Mouse (Mus musculus): Measurements from ENCODE around the gene Ifi213. TPM values are rescaled to one million over a fixed set of nuclear protein-coding genes. Genes with fewer than 3 reads are reported as not detected.
"Not testable (repeated sequence)": the region's sequence is repeated elsewhere in the genome, so short reads cannot be mapped to it uniquely, and the experiment has no call there.

Gene Ifi213
- polyA plus RNA-seq, 1 experiment from 2014 or later, result 0.06 TPM

DNA sequence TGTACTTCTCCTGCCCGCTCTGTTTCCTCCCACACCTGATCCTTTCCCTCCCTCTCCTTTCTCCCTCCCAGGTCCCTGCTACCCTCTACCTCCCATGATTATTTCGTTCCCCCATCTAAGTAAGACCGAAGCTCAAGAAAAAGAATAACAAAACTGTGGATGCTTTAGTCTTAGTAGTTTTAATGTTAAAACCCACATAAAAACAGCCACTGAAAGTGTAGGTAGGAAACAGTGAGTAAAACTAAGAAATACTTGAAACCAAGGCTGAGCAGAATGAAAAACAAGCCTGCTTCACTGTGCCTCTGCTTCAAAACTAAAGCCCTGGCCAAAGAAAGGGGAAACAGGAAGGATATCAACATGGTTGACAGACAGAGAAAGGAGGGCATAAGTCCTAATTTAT is 50.3 kb downstream of the Ifi213 start:
- not testable (repeated sequence) for H3K4me2 ChIP-seq; H3K4me1 ChIP-seq; H3K27ac ChIP-seq; H3K27me3 ChIP-seq; H3K4me3 ChIP-seq; H3K36me3 ChIP-seq; H3K9me3 ChIP-seq; H3K9ac ChIP-seq; ATAC-seq (ENCODE audit: borderline replicate concordance, extremely low read depth, low FRiP score, low TSS enrichment)
- 76% methylated on average over 3 of the region's 3 CpGs for WGBS

DNA sequence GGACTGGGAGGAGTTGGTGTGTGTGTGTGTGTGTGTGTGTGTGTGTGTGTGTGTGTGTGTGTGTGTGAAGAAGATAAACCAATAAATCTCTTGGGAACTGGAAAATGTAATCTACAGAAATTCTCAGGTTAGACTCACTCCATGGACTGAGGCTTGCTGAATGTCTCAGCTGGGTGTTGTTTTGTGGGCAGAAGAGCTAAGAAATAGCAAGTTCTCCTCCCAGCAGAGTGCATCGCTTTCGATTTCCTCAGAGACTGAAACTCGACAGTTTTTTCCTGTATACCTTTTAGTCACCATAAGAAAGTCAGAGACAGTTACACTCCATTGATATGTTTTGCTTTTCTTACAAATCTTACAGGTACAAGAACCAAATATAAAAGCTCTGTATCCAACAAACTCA is 63.3 kb downstream of the Ifi213 start, which contains the start of gene Ifi214:
Ifi214 (minus strand) TSS at position 167 of the 400 bp plus-strand sequence.
- WGBS, result 79% methylated on average over 3 of the region's 3 CpGs
- H3K9ac ChIP-seq, result not testable (repeated sequence)

DNA sequence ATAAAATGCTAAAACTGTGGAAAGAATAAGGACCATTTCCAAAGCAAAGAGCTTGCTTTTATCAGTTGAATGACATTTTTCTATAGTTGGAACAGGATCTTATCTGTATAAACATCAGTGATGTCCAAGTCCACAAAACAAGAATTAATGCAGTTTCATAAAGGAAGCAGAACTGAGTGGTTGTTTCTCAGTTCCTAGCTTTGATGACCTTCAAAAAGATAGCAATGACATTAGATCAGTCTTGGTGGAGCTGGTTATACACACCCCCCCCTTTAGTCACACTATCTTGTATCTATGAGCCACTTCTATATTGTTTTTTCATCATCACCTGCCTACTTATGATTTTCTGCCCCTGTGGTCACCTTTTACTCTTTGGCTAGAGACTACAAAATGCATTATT is 77.6 kb downstream of the Ifi213 start:
- Histone ChIP-seq H3K27ac (no peak overlapping the region), H3K9ac (no peak overlapping the region), H3K4me3 (no peak overlapping the region), H3K4me2 (no peak overlapping the region), H3K9me3 (no peaks in the 10 kb centered on the region), H3K4me1 (no peaks in the 10 kb centered on the region), H3K36me3 (no peaks in the 10 kb centered on the region), H3K27me3 (no peaks in the 10 kb centered on the region)
- ATAC-seq (ENCODE audit: borderline replicate concordance, extremely low read depth, low FRiP score, low TSS enrichment), result no peak

More for the DNA sequence above, 63.3 kb downstream of the Ifi213 start, which contains the start of gene Ifi214:
- not testable (repeated sequence) for ATAC-seq (ENCODE audit: borderline replicate concordance, extremely low read depth, low FRiP score, low TSS enrichment); H3K27me3 ChIP-seq; H3K4me1 ChIP-seq; H3K4me2 ChIP-seq; H3K27ac ChIP-seq; H3K4me3 ChIP-seq; H3K36me3 ChIP-seq; H3K9me3 ChIP-seq

Small RNA genes within 50 kb of the gene (microRNA-seq; reads per million reads assigned to microRNA genes)
- gene Gm44339 (not detected), gene Gm44481 (not detected)

Other genes starting within 250 kb of the Ifi213 start
- gene Aim2, start 248.4 kb downstream of the Ifi213 start, polyA plus RNA-seq (2015; fragmentation: Nextera tagmentation; extraction: Ambion mirVana), result 0.84 and 1.7 TPM in 2 replicates
- gene Cadm3, start 231.6 kb downstream of the Ifi213 start, polyA plus RNA-seq (2015; fragmentation: Nextera tagmentation; extraction: Ambion mirVana), result 1.1 TPM in 2 replicates
- 0.21 and 0.34 TPM in 2 replicates for gene Ifi206, start 108.2 kb downstream of the Ifi213 start, polyA plus RNA-seq (2015; fragmentation: Nextera tagmentation; extraction: Ambion mirVana)
- gene Ifi214, start 63.3 kb downstream of the Ifi213 start, polyA plus RNA-seq (2015; fragmentation: Nextera tagmentation; extraction: Ambion mirVana), result 0.04 TPM in 1 of 2 replicates, not detected in the other
- 0.19 and 0.44 TPM in 2 replicates for gene Ifi209, start 31.6 kb upstream of the Ifi213 start, polyA plus RNA-seq (2015; fragmentation: Nextera tagmentation; extraction: Ambion mirVana)
- gene Ifi208, start 74.4 kb upstream of the Ifi213 start, polyA plus RNA-seq (2015; fragmentation: Nextera tagmentation; extraction: Ambion mirVana), result 0.09 TPM in 1 of 2 replicates, not detected in the other
- 0.67 and 0.89 TPM in 2 replicates for gene Ifi207, start 142.5 kb upstream of the Ifi213 start, polyA plus RNA-seq (2015; fragmentation: Nextera tagmentation; extraction: Ambion mirVana)
- gene Ifi204, start 167.7 kb upstream of the Ifi213 start, polyA plus RNA-seq (2015; fragmentation: Nextera tagmentation; extraction: Ambion mirVana), result 1.9 and 2.6 TPM in 2 replicates